Mouse (Mus musculus) hindbrain, embryonic 13.5 days (tissue): ENCODE measurements around the gene Med17. TPM values are rescaled to one million over a fixed set of nuclear protein-coding genes. Genes with fewer than 3 reads are reported as not detected.
A peak's percentile ranks its signal among the peaks of the same experiment; 100 is the strongest.
"Not testable (repeated sequence)": the region's sequence is repeated elsewhere in the genome, so short reads cannot be mapped to it uniquely, and the experiment has no call there.

Experiments used
- ATAC-seq: fragments of 200-750 bp; cut with Nextera tagmentation; 2 replicates; pipeline ENCODE4 v1.8.0; 2017; ENCODE audit warnings: moderate TSS enrichment; ENCODE audit not compliant: low FRiP score
- H3K27ac ChIP-seq: fragments of 300-500 bp; sonication (generic); 2 replicates; pipeline ENCODE4 v1.5.1; 2015; ENCODE audit warnings: inconsistent platforms, mild to moderate bottlenecking, moderate library complexity
- H3K27me3 ChIP-seq: fragments of 300-500 bp; sonication (generic); 2 replicates; pipeline ENCODE4 v1.6.1; 2015; ENCODE audit warnings: mild to moderate bottlenecking, inconsistent platforms
- H3K36me3 ChIP-seq: fragments of 300-500 bp; sonication (generic); 2 replicates; pipeline ENCODE4 v1.6.1; 2015; ENCODE audit warnings: mild to moderate bottlenecking, inconsistent platforms
- H3K4me1 ChIP-seq: fragments of 300-500 bp; sonication (generic); replicated peaks from 2 replicates; pipeline ENCODE4 v1.6.1; 2015; ENCODE audit warnings: inconsistent platforms
- H3K4me2 ChIP-seq: fragments of 300-500 bp; sonication (generic); 2 replicates; pipeline ENCODE4 v1.6.1; 2015; ENCODE audit warnings: inconsistent platforms, mild to moderate bottlenecking, moderate library complexity
- H3K4me3 ChIP-seq: fragments of 300-500 bp; sonication (generic); 2 replicates; pipeline ENCODE4 v1.5.1; 2015; ENCODE audit warnings: mild to moderate bottlenecking, inconsistent platforms
- H3K9ac ChIP-seq: fragments of 300-500 bp; sonication (generic); 2 replicates; pipeline ENCODE4 v1.6.1; 2015; ENCODE audit warnings: mild to moderate bottlenecking, inconsistent platforms
- H3K9me3 ChIP-seq: fragments of 300-500 bp; sonication (generic); 2 replicates; pipeline ENCODE4 v1.6.1; 2016; ENCODE audit warnings: inconsistent platforms
- WGBS: fragments of 180-500 bp; shearing (Covaris S2); methylation state at CpG from one replicate; pipeline ENCODE4 v1.1.7; 2015; 5-methylcytosine and 5-hydroxymethylcytosine counted together
- polyA plus RNA-seq: library from polyadenylated mRNA; unstranded; fragments of >200 nt; fragmentation: Nextera tagmentation; extraction: Ambion mirVana; gene quantifications from 2 replicates; pipeline ENCODE4 v1.2.1, GENCODE M21; 2015

Gene Med17
- 34.1 and 34.9 TPM in 2 replicates for polyA plus RNA-seq

DNA sequence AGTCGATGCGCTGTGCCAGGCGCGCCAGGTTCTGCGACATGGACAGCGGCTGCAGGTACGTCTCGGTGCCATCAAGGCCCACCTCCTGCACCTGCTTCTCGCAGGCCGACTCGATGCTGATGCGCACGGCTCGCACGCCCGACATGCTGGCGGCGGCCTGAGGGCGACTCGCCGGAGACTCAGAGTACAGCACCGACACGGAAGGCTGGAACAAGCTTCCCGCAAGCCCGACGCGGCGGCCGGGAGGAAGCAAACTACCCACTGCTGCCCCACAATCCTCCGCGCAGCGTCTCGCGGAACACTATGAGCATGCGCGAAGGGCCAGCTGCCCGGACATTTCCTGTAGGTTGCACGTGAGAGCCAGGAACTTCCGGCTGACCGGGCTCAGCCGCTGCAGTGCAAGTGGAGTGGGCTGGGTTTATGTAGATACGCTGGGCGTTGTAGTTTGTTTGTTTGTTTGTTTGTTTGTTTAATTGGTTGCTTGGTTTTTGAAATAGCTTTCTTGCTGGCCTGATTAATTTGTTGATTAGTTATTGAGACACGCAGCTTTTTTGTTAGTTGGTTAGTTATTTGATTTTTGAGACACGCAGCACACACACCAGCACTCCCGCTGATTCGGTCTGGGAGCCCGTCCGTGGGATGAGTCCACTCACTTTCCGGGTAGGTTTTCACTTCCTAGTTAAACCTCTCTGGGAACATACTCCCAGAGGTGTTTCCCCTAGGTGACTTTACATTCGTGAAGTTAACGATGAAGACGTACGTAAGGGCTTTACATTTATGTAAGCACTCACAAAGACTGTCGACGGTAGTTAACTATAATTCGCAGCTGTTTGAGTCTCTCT is at the start of gene Med17:
Gene Med17 (minus strand): TSS at position 283 of the 842 bp plus-strand sequence.
- peaks cover 27% of the 10 kb centered on the region for H3K4me1 ChIP-seq
- peak; percentile 99 for ATAC-seq
- H3K9ac ChIP-seq, result peak within 1 kb of the TSS; percentile 97
- peak within 1 kb of the TSS; percentile 95 for H3K4me3 ChIP-seq
- peak within 1 kb of the TSS; percentile 93 for H3K27ac ChIP-seq
- WGBS, result 1% methylated on average over 57 of the region's 57 CpGs
- no peaks in the 10 kb centered on the region for H3K9me3 ChIP-seq
- peak within 1 kb of the TSS; percentile 82 for H3K4me2 ChIP-seq
- peaks cover 26% of the 10 kb centered on the region for H3K36me3 ChIP-seq
- no peaks in the 10 kb centered on the region for H3K27me3 ChIP-seq

- no peak overlapping the region for H3K27ac ChIP-seq
- H3K9ac ChIP-seq, result no peak overlapping the region
- no peaks in the 10 kb centered on the region for H3K27me3 ChIP-seq
- H3K4me1 ChIP-seq, result no peaks in the 10 kb centered on the region
- no peak overlapping the region for H3K4me2 ChIP-seq
- peaks cover 67% of the 10 kb centered on the region for H3K36me3 ChIP-seq
- no peak overlapping the region for H3K4me3 ChIP-seq
- H3K9me3 ChIP-seq, result no peaks in the 10 kb centered on the region
- no peak for ATAC-seq
- WGBS, result 80% methylated on average over 2 of the region's 2 CpGs
Observed at GRCm38 (mm10) chr9:15318170-15318742, 38.5 kb upstream of the Med17 start.

DNA sequence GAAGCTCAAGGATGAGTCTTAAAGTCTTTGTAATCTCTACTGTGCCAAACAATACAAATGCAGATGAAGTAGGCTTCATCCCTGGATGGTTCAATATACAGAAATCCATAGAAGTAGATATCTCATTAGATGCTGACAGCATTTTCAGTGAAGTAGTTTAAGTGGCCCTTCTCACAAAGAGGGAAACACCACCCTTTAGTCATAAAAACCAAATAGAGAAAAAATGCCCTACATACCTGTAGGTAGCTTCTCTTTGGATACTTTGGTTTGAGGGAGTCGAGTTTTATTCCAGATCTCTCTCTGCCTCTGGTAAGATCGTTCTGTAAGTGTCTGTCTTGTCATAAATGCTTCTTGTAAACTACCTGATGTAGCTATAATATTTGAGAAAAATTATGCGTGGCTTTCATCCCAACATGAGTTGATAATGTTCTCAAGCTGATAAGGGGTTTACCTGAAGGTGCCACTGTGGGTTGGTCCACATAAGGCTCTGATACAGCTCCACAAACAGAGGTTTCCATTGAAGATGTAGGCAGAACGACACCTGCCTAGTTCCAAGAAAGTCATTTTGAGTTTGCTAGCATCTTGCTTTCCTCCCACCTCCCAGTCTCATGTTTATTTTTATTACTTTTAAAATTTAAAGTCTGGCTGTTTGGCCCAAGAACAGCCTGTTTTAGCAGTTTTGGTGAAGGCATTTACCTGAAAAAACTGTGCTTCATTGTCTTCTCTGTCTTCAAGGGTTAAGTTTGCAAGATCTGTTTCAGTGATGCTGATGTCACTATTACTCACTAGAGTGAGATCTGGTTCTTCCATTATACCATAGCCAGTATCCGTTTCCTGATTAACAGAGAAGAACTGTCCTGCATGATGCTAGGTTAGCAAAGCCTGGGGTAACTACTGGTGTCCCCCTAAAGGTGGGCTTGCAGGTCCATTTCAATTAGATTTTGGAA is 37.8 kb upstream of the Med17 start:
- H3K9ac ChIP-seq, result no peak overlapping the region

GRCm38 (mm10) chr9:15316296-15316695 is 36.6 kb upstream of the Med17 start:
- H3K9me3 ChIP-seq, H3K27me3 ChIP-seq, H3K9ac ChIP-seq, ATAC-seq, H3K4me1 ChIP-seq, H3K27ac ChIP-seq, H3K4me3 ChIP-seq, H3K4me2 ChIP-seq: not testable (repeated sequence)
- peaks cover 62% of the 10 kb centered on the region for H3K36me3 ChIP-seq
- 100% methylated on average over 2 of the region's 2 CpGs for WGBS

More for the DNA sequence above, 37.8 kb upstream of the Med17 start:
- Histone ChIP-seq H3K36me3 (peaks cover 65% of the 10 kb centered on the region), H3K4me3 (no peak overlapping the region), H3K4me1 (no peaks in the 10 kb centered on the region), H3K27me3 (no peaks in the 10 kb centered on the region), H3K9me3 (no peaks in the 10 kb centered on the region), H3K27ac (no peak overlapping the region), H3K4me2 (no peak overlapping the region)
- ATAC-seq, result no peak
- WGBS, result 72% methylated on average over 5 of the region's 5 CpGs

GRCm38 (mm10) chr9:15314619-15315018 is 34.9 kb upstream of the Med17 start:
- Histone ChIP-seq H3K9ac (no peak overlapping the region), H3K27ac (no peak overlapping the region), H3K9me3 (no peaks in the 10 kb centered on the region), H3K4me3 (no peak overlapping the region), H3K4me2 (no peak overlapping the region), H3K27me3 (no peaks in the 10 kb centered on the region), H3K36me3 (peaks cover 69% of the 10 kb centered on the region), H3K4me1 (peaks cover 4% of the 10 kb centered on the region)
- ATAC-seq, result no peak
- WGBS, result 100% methylated on average over 1 of the region's 1 CpGs

DNA sequence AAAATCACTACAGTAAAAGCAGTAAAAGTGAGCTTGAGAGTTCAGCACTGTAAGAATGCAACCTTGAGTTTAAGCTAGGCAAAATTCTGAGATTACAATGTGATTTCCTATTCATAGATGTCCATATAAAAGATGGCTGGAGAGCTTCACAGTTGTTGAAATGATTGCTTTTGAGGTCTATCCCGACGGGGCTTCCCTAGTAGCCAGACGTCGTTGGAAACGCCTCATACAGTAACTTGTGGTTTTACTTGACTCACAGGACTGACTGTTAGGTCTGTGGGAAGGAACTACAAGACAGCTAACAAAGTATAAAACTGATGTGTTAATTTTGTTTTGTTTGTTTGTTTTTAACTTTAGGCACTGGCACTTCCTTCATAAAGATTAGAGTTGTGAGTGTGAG is 33.9 kb upstream of the Med17 start:
- Histone ChIP-seq H3K4me1 (peaks cover 12% of the 10 kb centered on the region), H3K27ac (no peak overlapping the region), H3K36me3 (peaks cover 78% of the 10 kb centered on the region), H3K4me3 (no peak overlapping the region), H3K4me2 (no peak overlapping the region), H3K27me3 (no peaks in the 10 kb centered on the region), H3K9me3 (no peaks in the 10 kb centered on the region), H3K9ac (no peak overlapping the region)
- 95% methylated on average over 5 of the region's 5 CpGs for WGBS
- ATAC-seq, result no peak

GRCm38 (mm10) chr9:15312054-15312735 is 32.5 kb upstream of the Med17 start:
- H3K9ac ChIP-seq, result no peak overlapping the region
- H3K4me2 ChIP-seq, result no peak overlapping the region
- no peaks in the 10 kb centered on the region for H3K27me3 ChIP-seq
- H3K36me3 ChIP-seq, result peaks cover 76% of the 10 kb centered on the region
- peaks cover 24% of the 10 kb centered on the region for H3K4me1 ChIP-seq
- H3K9me3 ChIP-seq, result no peaks in the 10 kb centered on the region
- H3K27ac ChIP-seq, result no peak overlapping the region
- no peak for ATAC-seq
- 97% methylated on average over 2 of the region's 2 CpGs for WGBS
- H3K4me3 ChIP-seq, result no peak overlapping the region

DNA sequence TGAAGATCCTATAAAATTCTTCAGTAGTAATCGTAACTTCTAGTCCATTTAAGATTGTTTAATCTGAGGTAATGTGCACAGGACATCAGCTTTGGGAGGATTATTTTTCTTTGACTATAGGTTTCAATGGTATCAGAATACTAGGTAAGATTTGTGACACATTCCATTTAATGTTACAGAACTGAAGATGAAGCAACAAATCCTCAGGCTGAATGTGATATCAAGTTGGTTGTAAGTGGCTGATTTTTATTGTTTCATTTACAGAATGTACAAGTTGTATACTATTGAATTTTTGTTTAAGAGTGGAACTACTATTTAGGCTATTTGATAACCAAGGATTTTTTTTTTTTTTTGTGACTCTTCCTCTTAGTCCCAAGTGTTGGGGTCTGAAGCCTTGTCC is 30.4 kb upstream of the Med17 start:
- Histone ChIP-seq H3K9ac (no peak overlapping the region), H3K27ac (no peak overlapping the region), H3K4me2 (no peak overlapping the region), H3K4me3 (no peak overlapping the region), H3K36me3 (peaks cover 62% of the 10 kb centered on the region), H3K4me1 (peaks cover 36% of the 10 kb centered on the region), H3K9me3 (no peaks in the 10 kb centered on the region), H3K27me3 (no peaks in the 10 kb centered on the region)
- no peak for ATAC-seq
- WGBS, result 93% methylated on average over 1 of the region's 1 CpGs

DNA sequence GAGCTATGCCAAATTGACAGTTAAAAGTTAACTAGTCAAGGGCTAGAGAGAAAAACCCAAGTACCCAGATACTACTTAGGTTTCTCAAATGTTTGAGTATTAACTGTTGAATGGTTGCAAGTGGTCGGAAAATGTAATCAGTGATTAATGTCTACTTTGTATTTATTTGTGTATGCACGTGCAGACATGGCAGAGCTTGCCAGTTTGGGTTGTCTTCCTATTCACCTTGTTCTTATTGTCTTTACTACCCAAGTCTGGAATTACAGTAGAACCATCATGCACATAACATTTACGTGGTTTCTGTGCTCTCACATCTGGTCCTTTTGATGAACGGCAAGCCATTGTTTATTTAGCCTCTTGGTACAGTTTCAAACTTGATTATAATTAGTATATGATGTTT is 29.7 kb upstream of the Med17 start:
- Histone ChIP-seq H3K36me3 (peaks cover 54% of the 10 kb centered on the region), H3K27me3 (no peaks in the 10 kb centered on the region), H3K27ac (no peak overlapping the region), H3K9me3 (no peaks in the 10 kb centered on the region), H3K4me2 (no peak overlapping the region), H3K4me1 (peaks cover 40% of the 10 kb centered on the region), H3K4me3 (no peak overlapping the region), H3K9ac (0 out of 2 replicates have a peak overlapping the region, but pooled peaks have one; percentile 5)
- 80% methylated on average over 4 of the region's 4 CpGs for WGBS
- no peak for ATAC-seq

DNA sequence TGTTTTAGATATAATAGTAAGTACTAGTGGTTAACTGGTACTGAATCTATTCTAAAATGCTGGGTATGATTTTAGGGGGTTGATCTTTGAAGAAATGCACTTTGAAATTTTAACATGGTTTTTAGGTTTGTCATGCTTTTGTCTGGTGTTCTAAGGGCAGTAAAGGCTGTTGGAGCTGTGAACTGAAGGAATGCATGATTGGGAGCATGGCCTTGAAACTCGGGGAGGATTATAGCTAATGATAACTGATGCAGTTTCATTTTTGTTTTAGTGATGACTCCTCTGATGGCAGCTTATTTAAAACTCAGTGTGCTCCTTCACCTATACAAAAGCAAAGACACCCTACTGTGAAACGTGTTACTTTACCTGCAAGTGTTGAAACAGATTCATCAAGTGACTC is 28.5 kb upstream of the Med17 start:
- Histone ChIP-seq H3K4me1 (peaks cover 40% of the 10 kb centered on the region), H3K9ac (no peak overlapping the region), H3K4me3 (no peak overlapping the region), H3K27me3 (no peaks in the 10 kb centered on the region), H3K9me3 (no peaks in the 10 kb centered on the region), H3K4me2 (no peak overlapping the region), H3K27ac (no peak overlapping the region), H3K36me3 (peaks cover 43% of the 10 kb centered on the region)
- ATAC-seq, result no peak
- 56% methylated on average over 2 of the region's 2 CpGs for WGBS

GRCm38 (mm10) chr9:15307257-15307656 is 27.5 kb upstream of the Med17 start:
- no peak for ATAC-seq
- Histone ChIP-seq H3K4me2 (peak overlapping the region; percentile 83), H3K9me3 (no peaks in the 10 kb centered on the region), H3K36me3 (peaks cover 36% of the 10 kb centered on the region), H3K9ac (peak overlapping the region; percentile 90), H3K27me3 (no peaks in the 10 kb centered on the region), H3K27ac (no peak overlapping the region), H3K4me1 (peaks cover 40% of the 10 kb centered on the region), H3K4me3 (peak overlapping the region; percentile 72)
- WGBS, result 11% methylated on average over 6 of the region's 6 CpGs
